Mouse (Mus musculus) stomach, embryonic 16.5 days (tissue): ENCODE data around the gene Slc15a5. TPM values are rescaled to one million over a fixed set of nuclear protein-coding genes. Genes with fewer than 3 reads are reported as not detected.
"Not testable (repeated sequence)": the region's sequence is repeated elsewhere in the genome, so short reads cannot be mapped to it uniquely, and the experiment has no call there.

Experiments used
- ATAC-seq: fragments of 200-750 bp; cut with Nextera tagmentation; 2 replicates; pipeline ENCODE4 v1.8.0; 2017; ENCODE audit warnings: moderate number of reproducible peaks, moderate TSS enrichment; ENCODE audit not compliant: insufficient read depth, low FRiP score
- H3K27ac ChIP-seq: fragments of 300-500 bp; sonication (generic); 2 replicates; pipeline ENCODE4 v1.5.1; 2014; ENCODE audit warnings: low read length
- H3K27me3 ChIP-seq: fragments of 300-500 bp; sonication (generic); 2 replicates; pipeline ENCODE4 v1.6.1; 2014; ENCODE audit warnings: low read length, control low read depth, mixed read lengths; ENCODE audit not compliant: control insufficient read depth, insufficient read depth
- H3K36me3 ChIP-seq: fragments of 300-500 bp; sonication (generic); 2 replicates; pipeline ENCODE4 v1.6.1; 2014; ENCODE audit warnings: low read length; ENCODE audit not compliant: control insufficient read depth, insufficient read depth
- H3K4me1 ChIP-seq: fragments of 300-500 bp; sonication (generic); 2 replicates; pipeline ENCODE4 v1.6.1; 2014; ENCODE audit warnings: low read length, control low read depth, mixed read lengths; ENCODE audit not compliant: control insufficient read depth, insufficient read depth
- H3K4me2 ChIP-seq: fragments of 300-500 bp; sonication (generic); 2 replicates; pipeline ENCODE4 v1.6.1; 2014; ENCODE audit warnings: low read depth, low read length, mixed read lengths
- H3K4me3 ChIP-seq: fragments of 300-500 bp; sonication (generic); replicated peaks from 2 replicates; pipeline ENCODE4 v1.5.1; 2014; ENCODE audit warnings: mild to moderate bottlenecking, low read length
- H3K9ac ChIP-seq: fragments of 300-500 bp; sonication (generic); 2 replicates; pipeline ENCODE4 v1.6.1; 2014; ENCODE audit warnings: low read length
- H3K9me3 ChIP-seq: fragments of 300-500 bp; sonication (generic); replicated peaks from 2 replicates; pipeline ENCODE4 v1.6.1; 2016; ENCODE audit warnings: low read length, control low read depth; ENCODE audit not compliant: control insufficient read depth
- WGBS: fragments of 180-500 bp; shearing (Covaris S2); extraction: QIAGEN DNeasy Blood & Tissue Kit; methylation state at CpG from one replicate; pipeline ENCODE4 v1.1.7; 2014; 5-methylcytosine and 5-hydroxymethylcytosine counted together
- polyA plus RNA-seq: library from polyadenylated mRNA; unstranded; fragments of >200 nt; fragmentation: Nextera tagmentation; extraction: Ambion mirVana; gene quantifications from 2 replicates; pipeline ENCODE4 v1.2.1, GENCODE M21; 2015

Gene Slc15a5
- polyA plus RNA-seq, 1 experiment from 2014 or later = not detected

DNA sequence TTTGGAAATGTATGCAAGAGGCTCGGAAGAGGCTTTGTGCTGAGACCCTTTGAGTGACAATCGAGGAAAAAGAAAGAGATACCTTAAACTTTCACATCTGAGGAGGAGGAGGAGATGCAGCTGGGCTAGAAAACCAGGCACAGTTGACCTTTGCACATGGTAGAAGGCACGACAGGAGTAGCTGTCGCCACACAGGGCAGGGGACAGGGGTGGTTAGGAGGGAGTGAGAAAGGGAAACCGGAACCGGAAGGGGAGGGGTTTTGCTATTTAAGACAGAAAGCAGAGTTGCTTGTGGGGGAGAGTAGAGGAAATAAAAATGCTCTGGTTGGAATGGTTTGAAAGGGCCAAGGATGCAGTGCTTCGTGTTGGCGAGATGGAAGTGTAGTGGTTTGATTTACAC lies 9.4 kb upstream of the Slc15a5 start:
- ATAC-seq = no peak
- WGBS = 54% methylated on average over 8 of the region's 8 CpGs
- H3K36me3 ChIP-seq = no peaks in the 10 kb centered on the region
- no peak overlapping the region for H3K27ac ChIP-seq
- H3K4me2 ChIP-seq = no peak overlapping the region
- H3K4me1 ChIP-seq = peaks cover 4% of the 10 kb centered on the region; the same call in 1 of the 2 replicates
- H3K9ac ChIP-seq = no peak overlapping the region
- no peak overlapping the region for H3K4me3 ChIP-seq
- H3K27me3 ChIP-seq = no peaks in the 10 kb centered on the region
- no peaks in the 10 kb centered on the region for H3K9me3 ChIP-seq

DNA sequence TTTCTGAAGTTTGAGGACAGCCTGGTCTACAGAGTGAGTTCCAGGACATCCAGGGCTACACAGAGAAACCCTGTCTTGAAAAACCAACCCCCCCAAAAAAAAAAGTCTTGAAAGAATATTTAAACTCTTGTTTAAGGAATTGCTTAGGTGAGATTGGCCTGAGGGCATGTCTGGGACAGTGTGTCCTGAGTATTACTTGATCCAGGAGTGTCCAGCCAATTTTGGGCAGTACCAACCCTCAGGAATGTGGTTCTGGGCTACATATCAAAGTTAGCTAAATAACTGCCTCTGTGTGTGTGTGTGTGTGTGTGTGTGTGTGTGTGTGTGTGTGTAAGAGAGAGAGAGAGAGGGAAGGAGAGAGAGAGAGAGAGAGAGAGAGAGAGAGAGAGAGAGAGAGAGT lies 6.7 kb upstream of the Slc15a5 start:
- H3K4me2 ChIP-seq, H3K9ac ChIP-seq, H3K36me3 ChIP-seq, H3K27me3 ChIP-seq, H3K9me3 ChIP-seq, H3K4me1 ChIP-seq, H3K4me3 ChIP-seq, ATAC-seq, H3K27ac ChIP-seq: not testable (repeated sequence)

DNA sequence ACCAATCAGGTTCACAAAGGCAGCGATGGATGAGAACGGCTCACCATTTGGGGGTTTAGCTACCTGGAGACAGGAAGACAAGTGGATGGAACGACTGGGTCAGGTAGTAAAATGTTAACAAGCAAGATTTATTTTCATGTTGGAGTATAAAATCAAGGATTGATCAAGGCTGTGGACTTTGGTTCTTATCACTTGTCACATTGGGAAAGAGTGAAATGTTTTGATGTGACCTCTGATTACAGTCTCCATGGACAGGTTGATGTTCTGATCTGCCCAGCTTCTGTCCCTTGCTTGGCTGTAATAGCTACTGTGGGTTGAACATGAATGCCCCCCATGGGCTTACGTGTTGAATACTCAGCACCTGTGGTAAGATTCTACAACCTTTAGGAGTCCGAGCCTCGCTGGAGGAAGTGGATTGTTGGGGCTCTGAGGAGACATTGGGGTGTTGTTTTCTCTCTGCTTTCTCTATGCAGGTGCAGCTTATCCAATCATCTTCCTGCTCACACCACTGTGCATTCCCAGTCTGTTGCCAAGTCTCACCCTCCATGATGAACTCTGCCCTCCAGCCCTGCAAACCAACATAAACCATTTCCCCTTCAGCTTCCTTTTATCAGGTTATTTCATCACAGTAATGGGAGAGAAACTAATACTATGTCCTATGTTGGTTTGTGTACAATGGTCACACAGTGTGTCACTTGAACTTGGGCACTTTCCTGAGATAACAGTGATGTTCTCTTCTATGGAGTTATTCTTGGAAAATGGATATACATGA lies 1.2 kb upstream of the Slc15a5 start:
- 84% methylated on average over 6 of the region's 6 CpGs for WGBS
- no peaks in the 10 kb centered on the region for H3K9me3 ChIP-seq
- ATAC-seq = no peak

DNA sequence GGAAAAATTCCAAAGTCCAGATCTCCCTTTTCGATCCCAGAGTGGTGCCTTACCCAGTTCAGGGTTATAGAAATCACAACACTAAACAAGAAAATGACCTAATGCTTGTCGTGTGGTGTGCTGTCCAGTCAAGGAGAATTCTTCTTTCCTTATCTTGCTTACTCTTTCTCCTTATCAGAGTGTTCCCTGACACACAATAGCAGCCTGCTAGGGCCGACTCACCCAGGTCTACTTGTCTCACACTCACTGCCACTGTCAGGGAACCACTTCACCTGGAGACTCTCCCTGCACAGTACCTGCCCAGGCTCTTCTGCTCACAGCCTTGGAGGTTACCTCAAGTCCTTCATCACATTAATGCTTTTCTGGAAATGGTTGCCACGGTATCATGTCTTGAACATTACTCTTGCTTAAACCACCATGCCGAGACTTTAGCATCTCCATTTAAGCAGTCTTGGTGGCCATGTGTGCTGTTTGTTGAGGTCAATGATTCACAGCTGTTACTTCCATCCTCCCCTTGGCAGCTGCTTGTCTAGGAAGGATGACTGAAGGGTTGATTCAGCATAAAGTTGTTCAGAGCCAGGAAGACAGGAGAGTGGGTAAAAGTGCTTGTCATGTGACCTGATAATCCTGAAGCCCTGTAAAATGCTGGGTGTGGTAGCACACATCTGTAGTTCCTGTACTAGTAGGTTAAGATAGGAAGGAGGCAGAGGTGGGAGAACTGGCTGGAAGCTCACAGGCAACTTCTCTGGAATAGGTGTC lies 1.9 kb downstream of the Slc15a5 start:
- no peaks in the 10 kb centered on the region for H3K4me1 ChIP-seq
- no peak overlapping the region for H3K27ac ChIP-seq
- no peak overlapping the region for H3K4me2 ChIP-seq
- H3K36me3 ChIP-seq = no peaks in the 10 kb centered on the region
- no peak overlapping the region for H3K4me3 ChIP-seq
- H3K9ac ChIP-seq = no peak overlapping the region
- ATAC-seq = no peak
- no peaks in the 10 kb centered on the region for H3K27me3 ChIP-seq
- WGBS = 56% methylated on average over 5 of the region's 5 CpGs
- H3K9me3 ChIP-seq = no peaks in the 10 kb centered on the region

More for the DNA sequence above, 1.2 kb upstream of the Slc15a5 start:
- H3K4me2 ChIP-seq = no peak overlapping the region
- H3K27me3 ChIP-seq = no peaks in the 10 kb centered on the region
- no peak overlapping the region for H3K9ac ChIP-seq
- no peak overlapping the region for H3K4me3 ChIP-seq
- no peaks in the 10 kb centered on the region for H3K4me1 ChIP-seq
- no peaks in the 10 kb centered on the region for H3K36me3 ChIP-seq
- no peak overlapping the region for H3K27ac ChIP-seq

DNA sequence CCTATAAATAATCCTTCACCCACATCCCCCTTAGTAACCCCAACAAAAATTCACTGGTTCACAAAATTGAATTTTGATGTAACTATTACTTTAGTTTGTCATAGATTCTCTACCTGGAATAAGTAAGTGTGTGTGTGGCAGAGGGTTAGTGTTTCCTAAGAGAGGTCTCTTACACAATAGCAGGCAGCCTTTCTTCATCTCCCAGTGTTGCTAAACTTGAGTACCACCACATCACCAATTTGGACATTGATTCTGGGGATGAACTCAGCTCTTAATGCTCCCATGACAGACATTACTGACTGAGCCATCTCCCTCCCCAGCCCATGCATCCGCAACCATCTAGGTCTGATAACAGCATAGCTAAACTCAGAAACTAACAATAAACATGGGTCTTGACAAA lies 4.0 kb downstream of the Slc15a5 start:
- Histone ChIP-seq H3K4me1 (no peaks in the 10 kb centered on the region), H3K27ac (no peak overlapping the region), H3K27me3 (no peaks in the 10 kb centered on the region), H3K9me3 (no peaks in the 10 kb centered on the region), H3K9ac (no peak overlapping the region), H3K36me3 (no peaks in the 10 kb centered on the region), H3K4me2 (no peak overlapping the region), H3K4me3 (no peak overlapping the region)
- WGBS = 97% methylated on average over 1 of the region's 1 CpGs
- no peak for ATAC-seq

DNA sequence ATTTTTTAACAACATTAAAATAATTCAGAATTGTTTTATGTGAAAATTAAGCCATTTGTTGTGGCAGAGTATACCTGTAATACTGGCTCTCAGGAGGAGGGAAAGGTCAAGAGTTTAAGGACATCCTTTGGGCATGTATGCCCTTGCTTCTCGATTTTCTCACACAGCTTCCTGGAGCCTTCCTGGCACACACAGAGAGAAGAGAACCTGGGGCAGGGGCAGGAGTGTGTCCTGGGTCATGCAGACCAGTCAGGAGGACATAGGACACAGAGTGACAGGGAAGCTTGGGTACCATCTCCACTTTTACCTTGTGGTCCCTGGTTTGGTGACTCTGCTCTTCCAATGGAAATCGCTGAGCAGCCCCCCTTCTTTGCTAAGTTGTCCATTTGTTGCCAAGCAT lies 6.2 kb downstream of the Slc15a5 start:
- Histone ChIP-seq H3K9me3 (no peaks in the 10 kb centered on the region), H3K27me3 (no peaks in the 10 kb centered on the region), H3K27ac (no peak overlapping the region), H3K4me3 (no peak overlapping the region), H3K4me1 (no peaks in the 10 kb centered on the region), H3K4me2 (no peak overlapping the region), H3K9ac (no peak overlapping the region), H3K36me3 (no peaks in the 10 kb centered on the region)
- 68% methylated on average over 2 of the region's 2 CpGs for WGBS
- no peak for ATAC-seq

DNA sequence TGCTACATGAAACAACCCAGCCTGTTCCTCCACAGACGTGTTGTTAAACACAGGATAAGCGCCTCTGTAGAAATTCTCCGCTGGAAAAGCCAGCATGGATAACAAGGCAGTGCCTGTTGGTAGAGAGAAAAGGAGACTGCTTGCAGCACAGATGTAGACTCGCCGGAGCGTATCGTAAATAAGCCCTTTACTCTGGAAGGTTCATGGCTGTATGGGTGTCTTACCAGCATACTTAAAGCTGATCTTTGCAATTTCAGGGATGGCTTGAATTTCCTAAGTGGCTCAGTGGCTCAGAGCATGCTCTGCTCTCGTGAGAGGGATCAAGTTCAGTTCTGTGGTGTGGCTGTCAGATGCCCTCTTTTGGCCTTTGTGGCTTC lies 6.8 kb downstream of the Slc15a5 start:
- no peak for ATAC-seq
- Histone ChIP-seq H3K27ac (no peak overlapping the region), H3K4me3 (no peak overlapping the region), H3K9me3 (no peaks in the 10 kb centered on the region), H3K27me3 (no peaks in the 10 kb centered on the region), H3K4me1 (no peaks in the 10 kb centered on the region), H3K9ac (no peak overlapping the region), H3K4me2 (no peak overlapping the region), H3K36me3 (no peaks in the 10 kb centered on the region)
- WGBS = 85% methylated on average over 8 of the region's 8 CpGs

DNA sequence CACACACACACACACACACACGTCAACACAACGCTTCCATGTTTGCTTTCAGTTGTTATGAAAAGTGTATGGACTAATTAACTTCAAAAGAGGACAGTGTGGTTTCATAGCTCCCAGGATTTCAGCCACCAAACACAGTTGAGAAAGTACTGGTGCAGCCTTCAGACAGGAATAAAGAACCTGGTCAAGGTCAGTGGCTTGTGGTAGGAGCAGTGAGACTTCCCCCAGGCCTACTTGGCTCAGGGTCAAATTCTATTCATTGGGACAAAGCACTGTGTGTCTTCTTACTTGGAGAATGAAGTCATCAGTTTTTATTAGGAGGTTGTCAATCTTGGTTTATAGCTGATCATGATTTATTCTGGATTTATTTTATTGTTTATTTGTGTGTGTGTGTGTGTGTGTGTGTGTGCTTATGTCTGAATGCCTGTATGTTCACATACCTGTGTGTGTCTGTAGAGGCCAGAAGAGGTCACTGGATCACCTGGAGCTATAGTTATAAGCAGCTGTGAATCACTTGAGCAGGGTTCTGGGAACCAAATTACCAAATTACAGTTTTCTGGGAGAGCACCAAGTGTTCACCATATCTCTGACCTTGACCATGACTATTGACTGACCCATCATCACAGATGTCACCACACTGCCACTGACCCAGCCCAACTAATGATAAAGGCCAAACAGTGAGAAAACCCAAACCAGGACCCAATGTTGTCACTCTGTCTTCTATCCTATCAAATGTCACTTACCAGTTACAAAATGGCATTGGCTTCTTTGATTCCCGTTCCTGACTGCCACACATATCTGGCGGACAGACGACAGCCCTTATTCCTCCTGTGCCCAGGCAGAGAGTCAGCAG lies 7.4 kb downstream of the Slc15a5 start:
- H3K36me3 ChIP-seq = no peaks in the 10 kb centered on the region
- no peak overlapping the region for H3K4me2 ChIP-seq
- no peaks in the 10 kb centered on the region for H3K27me3 ChIP-seq
- no peak overlapping the region for H3K9ac ChIP-seq
- no peak for ATAC-seq
- 91% methylated on average over 5 of the region's 5 CpGs for WGBS
- no peak overlapping the region for H3K4me3 ChIP-seq
- no peaks in the 10 kb centered on the region for H3K9me3 ChIP-seq
- H3K4me1 ChIP-seq = no peaks in the 10 kb centered on the region
- H3K27ac ChIP-seq = no peak overlapping the region
